Mouse (Mus musculus) midbrain, embryonic 12.5 days (tissue): ENCODE measurements around the gene B4galnt1. TPM values are rescaled to one million over a fixed set of nuclear protein-coding genes. Genes with fewer than 3 reads are reported as not detected.
"Not testable (repeated sequence)": the region's sequence is repeated elsewhere in the genome, so short reads cannot be mapped to it uniquely, and the experiment has no call there.

Source experiments
- ATAC-seq: fragments of 200-750 bp; cut with Nextera tagmentation; 2 replicates; pipeline ENCODE4 v1.8.0; 2017; ENCODE audit warnings: low read depth, moderate TSS enrichment, moderate library complexity; ENCODE audit not compliant: low FRiP score
- H3K27ac ChIP-seq: fragments of 300-500 bp; sonication (generic); replicated peaks from 2 replicates; pipeline ENCODE4 v1.5.1; 2016; ENCODE audit warnings: mild to moderate bottlenecking
- H3K27me3 ChIP-seq: fragments of 300-500 bp; sonication (generic); 2 replicates; pipeline ENCODE4 v1.6.1; 2016; ENCODE audit warnings: mild to moderate bottlenecking
- H3K36me3 ChIP-seq: fragments of 300-500 bp; sonication (generic); 2 replicates; pipeline ENCODE4 v1.6.1; 2016
- H3K4me1 ChIP-seq: fragments of 300-500 bp; sonication (generic); 2 replicates; pipeline ENCODE4 v1.6.1; 2016
- H3K4me2 ChIP-seq: fragments of 300-500 bp; sonication (generic); replicated peaks from 2 replicates; pipeline ENCODE4 v1.6.1; 2016; ENCODE audit warnings: mild to moderate bottlenecking, moderate library complexity
- H3K4me3 ChIP-seq: fragments of 300-500 bp; sonication (generic); 2 replicates; pipeline ENCODE4 v1.5.1; 2016; ENCODE audit warnings: mild to moderate bottlenecking
- H3K9ac ChIP-seq: fragments of 300-500 bp; sonication (generic); replicated peaks from 2 replicates; pipeline ENCODE4 v1.6.1; 2016; ENCODE audit warnings: mild to moderate bottlenecking, moderate library complexity
- H3K9me3 ChIP-seq: fragments of 300-500 bp; sonication (generic); 2 replicates; pipeline ENCODE4 v1.6.1; 2016; ENCODE audit warnings: mild to moderate bottlenecking
- WGBS: fragments of 180-500 bp; shearing (Covaris S2); methylation state at CpG from one replicate; pipeline ENCODE4 v1.1.7; 2016; 5-methylcytosine and 5-hydroxymethylcytosine counted together
- polyA plus RNA-seq: library from polyadenylated mRNA; unstranded; fragments of >200 nt; fragmentation: Nextera tagmentation; extraction: Ambion mirVana; gene quantifications from 2 replicates; pipeline ENCODE4 v1.2.1, GENCODE M21; 2016

Gene B4galnt1
- polyA plus RNA-seq, 1 experiment from 2014 or later = 17.7 TPM

DNA sequence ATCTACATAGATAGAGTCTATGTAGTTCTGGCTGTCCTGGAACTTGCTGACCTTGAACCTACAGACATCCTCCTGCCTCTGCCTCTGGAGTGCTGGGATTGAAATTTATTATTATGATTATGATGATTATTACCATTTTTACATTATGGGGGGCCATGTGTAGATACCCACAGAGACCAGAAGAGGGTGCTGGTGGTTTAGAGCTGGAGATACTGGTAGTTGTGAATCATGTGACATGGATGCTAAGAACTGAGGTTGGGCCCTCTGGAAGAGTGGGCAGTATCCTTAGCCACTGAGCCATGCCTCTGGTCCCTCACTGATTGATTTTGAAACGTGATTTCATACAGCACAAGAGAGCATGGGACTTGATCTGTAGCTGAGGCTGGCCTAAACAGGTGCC is 21.4 kb downstream of the B4galnt1 start:
- Histone ChIP-seq H3K4me2 (no peak overlapping the region), H3K4me3 (no peak overlapping the region), H3K27me3 (peaks cover 41% of the 10 kb centered on the region), H3K4me1 (peaks cover 62% of the 10 kb centered on the region), H3K9me3 (peaks cover 3% of the 10 kb centered on the region; the same call in 1 of the 2 replicates), H3K36me3 (peaks cover 25% of the 10 kb centered on the region), H3K27ac (no peak overlapping the region), H3K9ac (no peak overlapping the region)
- WGBS = 95% methylated on average over 1 of the region's 1 CpGs
- ATAC-seq = no peak

GRCm38 (mm10) chr10:127187371-127188078 is 22.5 kb downstream of the B4galnt1 start:
- H3K4me1 ChIP-seq = peaks cover 63% of the 10 kb centered on the region
- 45% methylated on average over 10 of the region's 10 CpGs for WGBS
- no peak for ATAC-seq

GRCm38 (mm10) chr10:127188079-127188453 is 23.0 kb downstream of the B4galnt1 start:
- ATAC-seq = peak; percentile 11; the same call in 1 of the 2 replicates
- WGBS = under 1% methylated on average over 15 of the region's 21 CpGs
- H3K27me3 ChIP-seq = peaks cover 25% of the 10 kb centered on the region
- H3K4me3 ChIP-seq = peak overlapping the region; percentile 75
- peaks cover 3% of the 10 kb centered on the region; the same call in 1 of the 2 replicates for H3K9me3 ChIP-seq
- peak overlapping the region; percentile 86 for H3K27ac ChIP-seq
- peak overlapping the region; percentile 99 for H3K4me2 ChIP-seq
- peaks cover 66% of the 10 kb centered on the region for H3K4me1 ChIP-seq
- H3K36me3 ChIP-seq = peaks cover 27% of the 10 kb centered on the region
- peak overlapping the region; percentile 91 for H3K9ac ChIP-seq

More at GRCm38 (mm10) chr10:127187371-127188078, 22.5 kb downstream of the B4galnt1 start:
- Histone ChIP-seq H3K27ac (peak overlapping the region; percentile 86), H3K4me2 (peak overlapping the region; percentile 99), H3K9ac (peak overlapping the region; percentile 91), H3K36me3 (peaks cover 27% of the 10 kb centered on the region), H3K27me3 (peaks cover 31% of the 10 kb centered on the region), H3K4me3 (peak overlapping the region; percentile 75), H3K9me3 (peaks cover 3% of the 10 kb centered on the region; the same call in 1 of the 2 replicates)

DNA sequence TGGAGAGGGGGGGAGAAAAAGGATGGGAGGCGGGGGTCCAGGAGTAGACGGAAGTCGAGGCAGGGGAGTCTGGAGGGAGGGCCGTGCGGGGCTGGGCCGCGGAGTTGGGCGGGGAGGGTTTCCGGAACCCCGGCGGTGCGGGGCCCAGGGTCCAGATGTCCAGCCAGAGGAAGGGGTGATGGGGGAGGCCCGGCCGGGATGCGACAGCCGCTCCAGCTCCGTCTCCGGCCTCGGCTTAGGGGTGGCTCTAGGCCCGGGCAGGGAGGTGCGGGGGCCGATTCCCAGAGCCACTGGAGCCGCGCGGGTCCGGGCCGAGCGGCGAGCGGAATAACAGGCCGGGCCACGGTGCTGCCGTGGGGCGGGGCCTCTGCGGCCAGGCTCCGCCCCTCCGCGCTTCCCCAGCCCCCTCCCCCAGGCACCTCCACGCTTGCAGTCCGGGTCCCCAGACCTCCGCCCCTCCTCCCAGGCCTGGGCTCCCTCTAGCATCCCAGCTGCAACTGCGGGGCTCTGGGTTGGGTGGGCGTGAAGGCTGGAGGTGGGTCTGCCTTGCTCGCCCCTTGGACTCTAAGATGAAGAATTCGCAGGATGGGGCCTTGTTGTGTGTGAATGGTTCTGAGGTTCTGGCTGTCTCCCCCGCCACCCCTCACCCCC is 23.6 kb downstream of the B4galnt1 start:
- Histone ChIP-seq H3K4me3 (peak overlapping the region; percentile 75), H3K36me3 (peaks cover 27% of the 10 kb centered on the region)

DNA sequence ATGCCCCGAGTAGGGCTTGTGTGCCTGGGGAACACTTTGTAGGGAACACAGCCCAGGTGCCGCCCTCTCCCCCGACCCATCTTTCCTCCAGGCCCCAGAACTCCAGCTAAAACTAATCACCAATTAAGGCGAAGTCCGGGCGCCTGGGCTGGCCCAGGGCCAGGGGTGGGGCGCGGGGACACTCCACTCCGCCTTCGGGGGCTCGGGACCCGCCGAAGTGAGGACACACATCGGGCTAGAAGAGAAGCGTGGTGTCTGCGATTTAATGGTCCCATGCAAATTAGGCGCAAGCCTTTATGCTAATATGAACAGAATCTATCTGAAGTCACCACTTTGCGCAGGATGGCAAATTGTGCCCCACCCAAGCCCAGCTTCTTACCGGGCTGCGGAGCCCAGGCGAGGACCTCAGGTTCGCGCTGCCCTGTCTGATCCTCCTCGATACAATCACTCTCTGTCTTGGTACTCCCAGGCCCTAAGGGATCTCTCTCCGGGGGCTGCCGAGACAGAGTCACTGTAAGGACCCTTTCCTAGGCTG is 24.2 kb downstream of the B4galnt1 start:
- Histone ChIP-seq H3K27me3 (peaks cover 16% of the 10 kb centered on the region), H3K4me1 (peaks cover 58% of the 10 kb centered on the region), H3K27ac (peak overlapping the region; percentile 86), H3K4me3 (peak overlapping the region; percentile 75), H3K4me2 (peak overlapping the region; percentile 99), H3K9me3 (peaks cover 3% of the 10 kb centered on the region; the same call in 1 of the 2 replicates), H3K9ac (peak overlapping the region; percentile 91), H3K36me3 (peaks cover 28% of the 10 kb centered on the region)
- WGBS = under 1% methylated on average over 26 of the region's 26 CpGs
- ATAC-seq = peak; percentile 8; the same call in 1 of the 2 replicates

More for the DNA sequence above, 23.6 kb downstream of the B4galnt1 start:
- Histone ChIP-seq H3K9me3 (peaks cover 3% of the 10 kb centered on the region; the same call in 1 of the 2 replicates), H3K4me2 (peak overlapping the region; percentile 99), H3K4me1 (peaks cover 63% of the 10 kb centered on the region), H3K27ac (peak overlapping the region; percentile 86), H3K27me3 (peaks cover 20% of the 10 kb centered on the region), H3K9ac (peak overlapping the region; percentile 91)
- ATAC-seq = peak; percentile 87
- under 1% methylated on average over 39 of the region's 46 CpGs for WGBS

GRCm38 (mm10) chr10:127189651-127190381 is 24.8 kb downstream of the B4galnt1 start, which contains the start of gene Arhgef25:
Gene Arhgef25 (minus strand): TSS chr10:127190083.
- H3K9ac ChIP-seq = peak within 1 kb of the TSS; percentile 91
- peaks cover 59% of the 10 kb centered on the region for H3K4me1 ChIP-seq
- H3K4me3 ChIP-seq = peak within 1 kb of the TSS; percentile 75
- H3K27ac ChIP-seq = peak within 1 kb of the TSS; percentile 86
- WGBS = 2% methylated on average over 35 of the region's 35 CpGs
- H3K9me3 ChIP-seq = peaks cover 3% of the 10 kb centered on the region; the same call in 1 of the 2 replicates
- H3K36me3 ChIP-seq = peaks cover 28% of the 10 kb centered on the region
- H3K27me3 ChIP-seq = peaks cover 11% of the 10 kb centered on the region; the same call in 1 of the 2 replicates
- ATAC-seq = 0 out of 2 replicates have a peak, but pooled peaks have one; percentile 13
- peak within 1 kb of the TSS; percentile 99 for H3K4me2 ChIP-seq

- peaks cover 3% of the 10 kb centered on the region; the same call in 1 of the 2 replicates for H3K9me3 ChIP-seq
- H3K9ac ChIP-seq = 0 out of 2 replicates have a peak overlapping the region, but pooled peaks have one; percentile 20
Observed at GRCm38 (mm10) chr10:127190398-127191190, 25.6 kb downstream of the B4galnt1 start.

GRCm38 (mm10) chr10:127191191-127192056 is 26.4 kb downstream of the B4galnt1 start:
- Histone ChIP-seq H3K36me3 (peaks cover 26% of the 10 kb centered on the region), H3K27ac (no peak overlapping the region), H3K27me3 (peaks cover 4% of the 10 kb centered on the region; the same call in 1 of the 2 replicates), H3K4me3 (no peak overlapping the region), H3K4me2 (no peak overlapping the region), H3K9me3 (peaks cover 3% of the 10 kb centered on the region; the same call in 1 of the 2 replicates), H3K4me1 (peaks cover 57% of the 10 kb centered on the region), H3K9ac (0 out of 2 replicates have a peak overlapping the region, but pooled peaks have one; percentile 20)
- 78% methylated on average over 19 of the region's 19 CpGs for WGBS
- no peak for ATAC-seq

More at GRCm38 (mm10) chr10:127190398-127191190, 25.6 kb downstream of the B4galnt1 start:
- WGBS = 28% methylated on average over 14 of the region's 14 CpGs
- Histone ChIP-seq H3K27ac (peak overlapping the region; percentile 43; the same call in 1 of the 2 replicates), H3K4me1 (peaks cover 54% of the 10 kb centered on the region), H3K36me3 (peaks cover 28% of the 10 kb centered on the region), H3K4me3 (peak overlapping the region; percentile 75; the same call in 1 of the 2 replicates), H3K4me2 (peak overlapping the region; percentile 99), H3K27me3 (peaks cover 4% of the 10 kb centered on the region; the same call in 1 of the 2 replicates)
- no peak for ATAC-seq

GRCm38 (mm10) chr10:127192057-127192328 is 27.0 kb downstream of the B4galnt1 start:
- 100% methylated on average over 1 of the region's 1 CpGs for WGBS
- ATAC-seq = not testable (repeated sequence)

DNA sequence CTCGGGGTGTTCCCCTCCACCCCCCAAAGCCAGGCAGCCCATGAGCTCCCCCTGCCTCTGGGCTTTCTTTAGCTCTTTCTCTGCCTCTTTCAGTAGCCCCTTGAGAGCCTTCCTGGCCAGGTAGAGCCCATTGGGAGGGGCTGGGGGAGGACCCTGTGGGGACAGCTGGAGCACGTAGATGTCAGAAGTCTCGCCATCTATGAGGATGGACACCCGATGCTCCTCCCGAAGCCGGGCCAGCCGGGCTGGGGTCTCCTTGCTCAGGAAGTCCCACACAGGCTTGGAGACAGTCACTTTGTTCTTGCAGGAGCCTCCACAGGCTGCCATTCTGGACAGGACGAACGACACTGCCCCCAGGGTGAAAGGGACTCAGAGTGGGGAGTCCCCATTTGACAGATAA is 28.0 kb downstream of the B4galnt1 start:
- 90% methylated on average over 9 of the region's 9 CpGs for WGBS
- peaks cover 51% of the 10 kb centered on the region for H3K4me1 ChIP-seq
- no peak for ATAC-seq

More at GRCm38 (mm10) chr10:127192057-127192328, 27.0 kb downstream of the B4galnt1 start:
- H3K27me3 ChIP-seq, H3K9me3 ChIP-seq, H3K9ac ChIP-seq, H3K27ac ChIP-seq, H3K4me3 ChIP-seq, H3K4me2 ChIP-seq: not testable (repeated sequence)
- Histone ChIP-seq H3K36me3 (peaks cover 22% of the 10 kb centered on the region), H3K4me1 (peaks cover 61% of the 10 kb centered on the region)

More for the DNA sequence above, 28.0 kb downstream of the B4galnt1 start:
- Histone ChIP-seq H3K27ac (no peak overlapping the region), H3K9me3 (no peaks in the 10 kb centered on the region), H3K36me3 (peaks cover 27% of the 10 kb centered on the region), H3K4me3 (no peak overlapping the region), H3K9ac (no peak overlapping the region), H3K4me2 (no peak overlapping the region), H3K27me3 (peaks cover 4% of the 10 kb centered on the region; the same call in 1 of the 2 replicates)
